Mouse (Mus musculus) small intestine, adult 2 months (tissue): Measurements from ENCODE around the gene Selplg. TPM values are rescaled to one million over a fixed set of nuclear protein-coding genes. Genes with fewer than 3 reads are reported as not detected.

Experiments used
- H3K27ac ChIP-seq: fragments of 200-500 bp; 2 replicates; pipeline ENCODE4 v1.5.1; 2012; ENCODE audit warnings: low read depth, low read length, control low read depth, inconsistent platforms; ENCODE audit not compliant: insufficient read depth
- H3K27me3 ChIP-seq: fragments of 200-500 bp; 2 replicates; pipeline ENCODE4 v1.6.1; 2012; ENCODE audit warnings: mild to moderate bottlenecking, moderate library complexity, low read length, inconsistent platforms; ENCODE audit not compliant: control insufficient read depth, insufficient read depth
- H3K36me3 ChIP-seq: fragments of 200-500 bp; 2 replicates; pipeline ENCODE4 v1.6.1; 2012; ENCODE audit warnings: mild to moderate bottlenecking, low read length, control low read depth, inconsistent platforms; ENCODE audit not compliant: control insufficient read depth, insufficient read depth
- H3K4me1 ChIP-seq: fragments of 200-500 bp; 2 replicates; pipeline ENCODE4 v1.6.1; 2012; ENCODE audit warnings: low read length, inconsistent platforms, mixed read lengths; ENCODE audit not compliant: control insufficient read depth, insufficient read depth, insufficient read length
- H3K4me3 ChIP-seq: fragments of 200-500 bp; 2 replicates; pipeline ENCODE4 v1.5.1; 2012; ENCODE audit warnings: low read depth, mild to moderate bottlenecking, control low read depth, inconsistent platforms, low read length, moderate library complexity
- CTCF ChIP-seq: fragments of 200-500 bp; IDR thresholded peaks from 2 replicates; pipeline ENCODE4 v1.5.1; 2012; ENCODE audit warnings: low read depth, mild to moderate bottlenecking, control low read depth, inconsistent platforms, low read length, moderate library complexity, mixed read lengths; ENCODE audit not compliant: insufficient replicate concordance, insufficient read length; ENCODE audit errors: extremely low read depth
- POLR2A ChIP-seq: fragments of 200-500 bp; IDR thresholded peaks from 2 replicates; pipeline ENCODE4 v1.6.1; 2012; ENCODE audit warnings: low read depth, mild to moderate bottlenecking, control low read depth, inconsistent platforms, low read length, moderate library complexity
- WGBS: fragments of 180-500 bp; shearing (Covaris S2); methylation state at CpG from one replicate; pipeline ENCODE4 v1.1.7; 2018; 5-methylcytosine and 5-hydroxymethylcytosine counted together
- polyA plus RNA-seq: library from polyadenylated mRNA; depleted of rRNA; stranded (reverse); fragments of >200 nt; gene quantifications from 2 replicates; pipeline ENCODE4 v1.2.3, GENCODE M21; 2012

Gene Selplg
- polyA plus RNA-seq, 1 experiment, result 52.3 TPM

DNA sequence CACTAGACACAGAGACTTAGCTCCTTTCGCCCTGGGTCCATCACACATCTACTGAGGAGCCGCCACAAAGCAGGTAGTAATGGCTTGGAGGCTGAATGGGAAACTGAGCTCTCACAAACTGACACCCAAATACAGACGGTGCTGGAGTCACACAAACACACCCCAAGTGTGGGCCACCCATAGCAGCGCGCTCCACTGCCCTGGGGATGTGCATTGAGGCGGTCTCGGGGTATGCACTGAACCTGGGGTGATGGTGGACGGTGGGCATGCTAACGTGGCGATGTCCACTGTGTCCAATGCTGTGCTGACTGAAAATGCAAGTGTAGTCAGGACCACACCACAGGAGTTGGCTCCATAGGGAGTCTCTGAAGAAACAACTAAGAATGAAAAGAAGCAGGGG lies 22.7 kb upstream of the Selplg start:
- 90% methylated on average over 10 of the region's 10 CpGs for WGBS
- Histone ChIP-seq H3K4me3 (no peak overlapping the region), H3K36me3 (peaks cover 25% of the 10 kb centered on the region), H3K4me1 (peaks cover 7% of the 10 kb centered on the region), H3K27ac (peak overlapping the region; percentile 83), H3K27me3 (no peaks in the 10 kb centered on the region)
- TF ChIP-seq POLR2A, result no peak
- TF ChIP-seq CTCF, result no peak

GRCm38 (mm10) chr5:113854494-113854893 lies 22.1 kb upstream of the Selplg start:
- Histone ChIP-seq H3K27ac (peak overlapping the region; percentile 27; the same call in 1 of the 2 replicates), H3K4me1 (peaks cover 7% of the 10 kb centered on the region), H3K36me3 (peaks cover 31% of the 10 kb centered on the region), H3K27me3 (no peaks in the 10 kb centered on the region), H3K4me3 (no peak overlapping the region)
- WGBS, result 30% methylated on average over 14 of the region's 14 CpGs
- peak; percentile 97 for TF ChIP-seq CTCF
- TF ChIP-seq POLR2A, result no peak

DNA sequence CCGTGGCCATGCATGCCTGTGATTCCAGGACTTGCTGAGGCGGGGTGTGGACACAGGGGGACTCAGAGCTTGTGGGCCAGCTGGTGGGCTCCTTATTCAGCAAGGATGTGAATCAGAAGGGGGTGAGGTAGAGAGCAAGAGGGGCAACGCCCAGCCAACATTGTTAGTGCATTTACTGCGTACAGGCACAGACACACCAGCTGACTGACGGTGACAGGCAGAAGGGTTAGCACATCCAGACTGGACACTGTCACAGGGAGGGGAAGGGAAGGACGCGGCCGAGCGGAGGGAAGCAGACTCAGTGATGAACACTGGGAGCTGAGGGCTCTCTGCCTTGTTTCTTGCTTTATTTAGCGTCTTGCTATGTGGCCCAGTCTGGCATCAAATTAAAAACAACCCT lies 21.1 kb upstream of the Selplg start:
- peaks cover 40% of the 10 kb centered on the region for H3K36me3 ChIP-seq
- peaks cover 6% of the 10 kb centered on the region for H3K4me1 ChIP-seq
- WGBS, result 89% methylated on average over 10 of the region's 10 CpGs
- TF ChIP-seq CTCF (no peak), POLR2A (no peak)
- no peaks in the 10 kb centered on the region for H3K27me3 ChIP-seq
- H3K27ac ChIP-seq, result peak overlapping the region; percentile 6
- H3K4me3 ChIP-seq, result no peak overlapping the region

- WGBS, result 88% methylated on average over 7 of the region's 7 CpGs
- peaks cover 4% of the 10 kb centered on the region for H3K4me1 ChIP-seq
- TF ChIP-seq CTCF (no peak), POLR2A (no peak)
- H3K27me3 ChIP-seq, result no peaks in the 10 kb centered on the region
- H3K36me3 ChIP-seq, result peaks cover 45% of the 10 kb centered on the region
- no peak overlapping the region for H3K27ac ChIP-seq
- no peak overlapping the region for H3K4me3 ChIP-seq
Observed at GRCm38 (mm10) chr5:113852463-113852862, 20.0 kb upstream of the Selplg start.

GRCm38 (mm10) chr5:113850680-113851230 lies 18.3 kb upstream of the Selplg start:
- H3K27me3 ChIP-seq, result no peaks in the 10 kb centered on the region
- peaks cover 2% of the 10 kb centered on the region; the same call in 1 of the 2 replicates for H3K4me1 ChIP-seq
- H3K4me3 ChIP-seq, result no peak overlapping the region
- no peak overlapping the region for H3K27ac ChIP-seq
- 86% methylated on average over 8 of the region's 8 CpGs for WGBS
- peaks cover 57% of the 10 kb centered on the region for H3K36me3 ChIP-seq
- no peak for TF ChIP-seq POLR2A
- TF ChIP-seq CTCF, result no peak

- no peak overlapping the region for H3K4me3 ChIP-seq
- peaks cover 85% of the 10 kb centered on the region for H3K36me3 ChIP-seq
- TF ChIP-seq POLR2A, result no peak
- TF ChIP-seq CTCF, result no peak
- 78% methylated on average over 9 of the region's 9 CpGs for WGBS
- H3K27ac ChIP-seq, result no peak overlapping the region
- peaks cover 3% of the 10 kb centered on the region; the same call in 1 of the 2 replicates for H3K4me1 ChIP-seq
- no peaks in the 10 kb centered on the region for H3K27me3 ChIP-seq
Observed at GRCm38 (mm10) chr5:113847636-113848035, 15.2 kb upstream of the Selplg start.

DNA sequence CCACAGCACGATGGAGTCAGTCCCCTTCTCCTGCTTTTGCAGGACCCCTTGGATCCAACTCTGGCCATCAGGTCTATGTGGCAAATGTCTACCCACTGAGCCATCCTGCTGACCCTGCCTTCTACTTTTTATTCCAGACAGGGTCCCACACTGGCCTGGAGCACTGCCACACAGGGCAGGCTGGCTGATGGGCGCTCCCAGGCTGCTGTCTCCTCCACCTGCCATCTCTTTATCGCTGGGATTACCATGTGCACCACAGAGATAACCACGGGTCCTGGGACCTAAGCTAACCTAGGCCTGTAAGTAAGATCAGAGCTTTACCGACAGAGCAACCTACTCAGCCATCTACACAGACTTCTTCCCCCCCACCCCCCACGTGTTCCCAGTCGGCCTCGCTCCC lies 14.2 kb upstream of the Selplg start:
- Histone ChIP-seq H3K4me3 (no peak overlapping the region), H3K27me3 (no peaks in the 10 kb centered on the region), H3K27ac (no peak overlapping the region), H3K36me3 (peaks cover 89% of the 10 kb centered on the region), H3K4me1 (peaks cover 3% of the 10 kb centered on the region; the same call in 1 of the 2 replicates)
- TF ChIP-seq CTCF, result no peak
- TF ChIP-seq POLR2A, result no peak
- 88% methylated on average over 8 of the region's 8 CpGs for WGBS

DNA sequence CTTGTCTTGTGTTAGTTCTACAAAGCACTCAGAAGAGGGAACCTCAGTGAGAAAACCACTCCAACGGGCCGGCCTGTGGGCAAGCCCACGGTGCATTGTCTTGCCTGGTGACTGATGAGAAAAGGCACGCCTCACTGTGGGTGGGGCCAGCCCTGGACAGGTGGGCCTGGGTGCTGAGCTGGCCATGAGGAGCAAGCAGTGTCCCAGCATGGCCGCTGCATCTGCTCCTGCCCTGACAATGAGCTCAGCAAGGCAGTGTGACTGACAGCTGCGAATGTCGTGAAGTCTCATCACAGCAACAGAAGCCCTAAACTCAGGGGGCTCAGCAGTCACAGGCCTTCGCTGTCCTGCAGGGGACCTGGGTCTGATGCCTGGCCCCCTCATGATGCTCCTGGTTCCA lies 13.2 kb upstream of the Selplg start:
- peaks cover 87% of the 10 kb centered on the region for H3K36me3 ChIP-seq

More for the DNA sequence above, 13.2 kb upstream of the Selplg start:
- peaks cover 3% of the 10 kb centered on the region; the same call in 1 of the 2 replicates for H3K4me1 ChIP-seq
- TF ChIP-seq POLR2A, result no peak
- no peak for TF ChIP-seq CTCF
- H3K27ac ChIP-seq, result no peak overlapping the region
- H3K27me3 ChIP-seq, result no peaks in the 10 kb centered on the region
- H3K4me3 ChIP-seq, result no peak overlapping the region
- whole genome bisulfite sequencing, result 85% methylated on average over 8 of the region's 8 CpGs
